Mouse (Mus musculus): ENCODE results near the gene Arpc4.

The Arpc4 gene

DNA sequence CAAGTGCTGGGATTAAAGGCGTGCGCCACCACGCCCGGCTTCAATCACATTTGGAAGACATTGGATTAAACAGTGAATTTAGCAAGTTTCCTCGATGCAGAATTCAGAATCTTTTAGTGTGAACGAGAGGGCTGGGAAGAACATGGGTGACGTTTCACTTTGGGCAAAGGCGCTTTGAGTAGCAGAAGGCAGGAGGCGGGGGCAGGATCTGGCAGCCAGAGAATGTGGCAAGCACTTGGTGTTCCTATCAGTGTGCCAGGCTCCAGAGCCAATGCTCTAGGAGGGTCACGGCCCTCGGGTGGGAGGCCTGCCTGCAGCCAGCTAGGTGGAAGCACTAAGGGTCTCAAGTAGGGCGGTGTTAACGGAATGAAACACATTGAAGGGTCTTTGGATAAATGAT lies 24.2 kb downstream of the Arpc4 start:
- DNase-seq (ENCODE audit: low read depth, low spot score): no peak

DNA sequence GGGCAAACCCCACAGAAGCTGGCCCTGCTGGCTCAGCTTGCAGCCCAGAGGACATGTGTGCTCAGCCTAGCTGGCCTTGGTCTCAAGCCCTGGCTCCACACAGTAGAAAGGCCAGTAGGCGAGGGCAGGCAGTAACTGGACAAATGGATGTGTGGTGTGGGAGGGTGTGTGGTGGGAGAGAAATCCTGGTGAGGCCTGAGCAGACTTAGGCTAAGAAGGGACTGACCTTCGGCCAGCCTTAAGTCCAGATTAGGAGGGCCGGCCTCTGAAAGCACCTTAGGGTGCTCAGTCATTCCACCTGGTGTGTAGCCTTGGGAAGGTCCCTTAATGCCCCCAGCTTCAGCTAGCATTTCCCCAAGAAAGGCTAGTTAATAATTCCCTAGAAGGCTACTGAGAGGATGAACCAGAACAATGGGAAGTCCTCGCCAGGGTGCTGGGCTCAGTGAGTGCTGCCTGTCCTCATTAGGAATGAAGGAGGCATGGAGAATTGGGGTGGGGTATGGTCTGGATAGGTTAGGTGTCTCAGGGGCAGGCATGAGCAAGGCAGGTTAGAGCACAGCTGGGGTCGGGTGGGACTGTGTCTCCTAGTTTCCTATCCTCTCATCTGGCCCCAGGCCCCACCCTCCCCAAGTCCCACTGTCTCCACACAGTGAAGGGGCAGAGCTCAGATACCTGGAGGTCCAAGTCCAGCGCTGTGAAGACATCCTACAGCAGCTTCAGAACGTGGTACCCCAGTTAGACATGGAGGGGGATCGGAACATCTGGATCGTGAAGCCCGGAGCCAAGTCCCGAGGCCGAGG lies 26.9 kb downstream of the Arpc4 start:
- no peak for DNase-seq (ENCODE audit: low read depth, low spot score)

DNA sequence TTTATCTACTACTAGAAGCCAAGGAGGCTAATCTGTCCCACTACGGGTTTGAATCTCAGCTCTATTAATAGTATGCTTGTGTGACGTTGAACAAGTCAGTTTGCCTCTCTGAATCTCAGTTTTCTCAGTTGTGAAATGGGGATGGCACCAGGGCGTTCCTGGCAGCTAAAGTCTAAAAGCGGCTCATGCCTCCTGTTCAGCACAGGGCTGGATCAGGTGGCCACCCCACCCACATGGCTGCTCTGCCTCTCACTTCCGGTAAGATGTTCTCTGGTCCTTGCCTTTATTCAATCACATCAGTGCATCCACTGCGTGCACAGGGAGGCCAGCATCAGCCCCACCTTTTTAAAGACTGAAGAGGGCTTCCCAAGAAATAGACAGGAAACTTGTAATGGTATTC lies 27.6 kb downstream of the Arpc4 start:
- DNase-seq (ENCODE audit: low read depth, low spot score): no peak

DNA sequence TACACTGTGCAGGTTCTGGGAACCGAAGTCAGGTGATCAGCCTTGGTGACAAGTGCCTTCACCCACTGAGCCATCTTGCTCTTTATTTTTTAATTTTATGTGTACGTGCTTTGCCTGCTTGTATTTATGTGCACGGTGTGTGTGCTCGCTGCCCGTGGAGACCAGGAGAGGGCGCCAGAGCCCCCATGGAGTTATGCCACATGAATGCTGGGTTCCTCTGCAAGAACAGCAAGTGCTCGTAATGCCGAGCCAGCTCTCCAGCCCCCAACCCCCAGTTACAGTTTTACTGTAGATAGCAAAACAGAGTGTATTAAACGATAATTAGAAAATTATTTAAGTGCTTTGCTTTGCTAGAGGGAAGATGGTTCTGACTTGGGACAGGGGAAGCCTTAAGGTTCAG lies 28.8 kb downstream of the Arpc4 start:
- no peak for DNase-seq (ENCODE audit: low read depth, low spot score)

DNA sequence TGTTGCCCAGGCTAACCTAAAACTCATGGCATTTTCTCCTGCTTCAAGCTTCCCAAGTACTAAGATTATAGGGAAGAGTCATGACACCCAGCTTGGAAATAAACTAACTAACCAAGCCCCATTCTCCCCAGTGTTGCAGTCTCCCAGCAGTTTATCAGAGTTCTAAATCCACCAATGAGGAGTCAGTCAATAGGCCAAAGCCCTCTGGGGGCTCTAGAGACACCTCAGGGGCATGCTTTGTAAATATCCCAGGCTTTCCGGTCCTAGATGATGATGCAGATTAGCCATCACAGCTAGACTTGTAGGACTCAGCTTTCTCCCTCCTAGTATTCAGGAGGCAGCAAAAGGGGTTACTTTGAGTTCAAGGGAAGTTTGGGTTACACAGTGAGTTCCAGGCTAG lies 32.1 kb downstream of the Arpc4 start:
- DNase-seq (ENCODE audit: low read depth, low spot score): no peak

DNA sequence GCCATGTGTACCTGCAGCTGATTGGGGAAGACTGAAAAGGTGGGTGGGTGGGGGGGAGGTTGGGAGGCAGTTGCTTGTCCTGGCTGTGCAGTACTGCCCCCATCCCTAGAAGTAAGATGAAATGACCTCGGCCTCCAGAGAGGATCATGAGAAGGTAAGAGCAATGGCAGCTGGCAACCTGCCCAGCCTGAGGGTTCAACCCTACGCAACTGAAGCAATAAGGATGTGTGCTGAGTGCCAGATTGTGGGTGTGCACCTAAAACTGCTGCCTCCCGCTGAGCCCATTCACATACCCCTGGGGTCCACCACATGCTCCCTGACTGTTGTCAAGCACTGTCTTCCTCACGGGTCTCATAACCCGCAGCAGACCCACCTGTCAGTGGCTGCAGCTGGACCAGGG lies 38.5 kb downstream of the Arpc4 start:
- no peak for DNase-seq (ENCODE audit: low read depth, low spot score)

DNA sequence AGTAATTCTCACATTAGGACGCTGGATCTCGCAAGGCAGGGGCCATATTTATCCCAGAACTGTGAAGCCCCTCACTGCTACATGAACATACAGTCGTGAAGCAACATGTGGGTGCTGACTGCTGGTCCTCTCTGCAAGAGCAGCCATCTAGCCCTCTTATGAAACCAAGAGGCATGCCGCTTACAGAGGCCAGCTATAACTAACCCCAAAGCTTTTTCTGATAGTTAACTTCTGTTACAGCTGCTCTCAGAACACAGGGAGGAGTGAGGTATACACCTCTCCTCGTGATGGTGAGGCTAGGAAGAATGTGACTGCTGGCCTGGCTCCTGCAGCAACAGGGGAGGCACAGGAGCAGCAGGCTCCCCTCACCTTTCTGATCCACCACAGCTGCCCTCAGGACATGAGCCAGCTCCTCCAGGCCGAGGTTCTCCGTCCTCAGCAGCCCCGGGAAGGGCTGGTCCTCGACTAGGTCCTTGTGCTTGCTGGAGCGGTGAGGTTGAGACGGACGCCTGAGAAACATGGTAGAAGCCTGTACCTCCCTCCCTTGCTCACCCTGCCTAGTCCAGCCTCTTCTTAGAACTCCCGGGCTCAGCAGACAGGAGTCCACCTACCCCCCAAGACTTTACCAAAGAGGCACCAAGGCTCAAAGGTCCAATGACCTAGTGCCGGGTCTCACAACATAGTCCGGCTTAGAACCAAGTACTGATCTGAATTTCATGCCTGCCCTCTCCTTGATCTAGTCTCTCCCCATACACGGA lies 40.7 kb downstream of the Arpc4 start:
- DNase-seq (ENCODE audit: low read depth, low spot score): no peak

DNA sequence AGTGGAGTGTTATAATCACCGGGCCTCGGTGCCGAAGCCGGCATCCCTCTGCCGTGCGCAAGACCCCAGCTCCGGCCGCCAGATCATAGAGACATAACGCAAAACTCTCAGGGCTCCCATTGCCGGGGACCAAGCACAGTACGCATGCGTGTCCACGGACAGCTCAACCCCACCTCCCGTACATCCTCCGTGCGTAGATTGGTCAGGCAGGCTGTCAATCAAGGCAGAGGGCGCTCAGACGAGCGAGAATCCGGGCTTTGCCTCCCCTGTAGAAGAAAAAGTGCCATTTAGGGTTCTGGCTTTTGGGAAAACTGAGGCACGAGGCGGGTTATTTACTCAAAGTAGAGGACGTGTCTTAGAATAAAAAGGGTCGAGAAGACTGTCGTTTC lies 41.3 kb downstream of the Arpc4 start, which contains the start of gene Rpusd3:
Gene Rpusd3, minus strand, starts transcription at position 142 of the 389 bp plus-strand sequence.
- DNase-seq (ENCODE audit: low read depth, low spot score): peak; percentile 99

DNA sequence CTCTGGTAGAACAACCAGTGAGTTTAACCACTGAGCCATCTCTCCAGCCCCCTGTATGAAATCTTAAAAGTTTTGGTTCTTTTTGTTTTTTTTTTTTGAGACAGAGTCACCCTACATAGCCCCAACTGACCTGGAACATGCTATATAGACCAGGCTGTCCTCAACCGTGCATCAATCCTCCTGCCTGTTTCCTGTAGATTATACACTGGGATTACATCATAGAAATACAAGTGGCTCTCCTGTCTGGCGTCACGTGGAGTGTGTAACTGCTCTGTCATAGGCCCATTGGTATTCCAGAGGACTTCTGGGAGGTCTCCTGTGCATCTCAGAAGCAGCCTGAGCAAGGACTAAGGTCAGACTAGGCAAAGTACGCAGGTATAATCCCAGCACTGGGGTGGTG lies 45.1 kb downstream of the Arpc4 start:
- DNase-seq (ENCODE audit: low read depth, low spot score): no peak

DNA sequence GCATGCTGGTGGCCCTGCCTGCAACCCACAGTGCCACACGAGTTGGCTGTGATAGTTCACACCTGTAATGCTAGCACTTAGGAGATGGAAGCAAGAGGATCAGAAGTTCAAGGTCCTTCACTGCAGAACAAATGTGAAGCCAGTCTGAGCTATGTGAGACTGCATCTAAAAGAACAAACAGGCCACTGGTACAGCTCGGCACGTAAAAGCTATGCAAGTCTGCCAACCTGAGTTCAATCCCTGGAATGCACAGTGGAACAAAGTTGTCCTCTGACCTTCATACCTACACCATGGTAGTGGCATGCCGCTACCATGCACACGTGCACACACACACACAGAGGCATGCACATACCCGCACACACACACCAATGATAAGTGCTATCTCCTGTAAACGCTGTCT lies 46.3 kb downstream of the Arpc4 start:
- DNase-seq (ENCODE audit: low read depth, low spot score): no peak

DNA sequence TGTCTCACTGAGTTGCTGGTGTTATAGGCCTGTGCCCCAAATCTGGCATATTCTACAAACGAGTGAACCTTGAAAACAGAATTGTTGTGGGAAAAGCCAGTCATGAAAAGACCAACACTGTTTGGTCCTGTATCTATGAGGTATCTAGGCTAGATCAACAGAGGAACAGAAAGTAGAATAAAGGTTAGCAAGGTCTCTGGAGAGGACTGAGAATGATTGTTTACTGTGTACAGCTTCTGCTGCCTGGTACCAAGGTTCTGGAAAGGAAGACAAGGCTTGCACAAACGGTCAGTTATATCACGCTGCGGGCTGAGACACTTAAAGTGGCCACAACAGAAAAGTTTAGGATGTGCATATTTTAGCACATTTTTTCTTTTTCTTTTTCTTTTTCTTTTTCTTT lies 48.8 kb downstream of the Arpc4 start:
- DNase-seq (ENCODE audit: low read depth, low spot score): no peak

DNA sequence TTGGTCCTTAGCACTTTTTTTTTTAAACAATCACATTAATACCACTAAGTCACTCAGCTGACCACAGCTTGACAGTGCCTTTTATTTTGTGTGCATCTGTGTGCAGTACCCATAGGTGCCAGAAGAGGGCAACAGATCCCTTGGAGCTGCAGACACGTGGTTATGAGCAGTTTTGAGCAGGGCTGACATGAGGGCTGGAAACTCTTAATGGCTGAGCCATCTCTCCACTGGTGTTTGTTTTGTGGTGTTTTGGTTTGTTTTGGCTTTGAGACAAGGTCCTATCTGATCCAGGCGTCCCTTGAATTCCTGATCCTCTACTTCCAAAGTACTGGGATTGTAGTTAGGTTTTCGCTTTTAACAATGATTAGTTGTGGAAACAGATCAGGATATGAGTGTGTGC lies 49.5 kb downstream of the Arpc4 start:
- DNase-seq (ENCODE audit: low read depth, low spot score): peak; percentile 70

DNA sequence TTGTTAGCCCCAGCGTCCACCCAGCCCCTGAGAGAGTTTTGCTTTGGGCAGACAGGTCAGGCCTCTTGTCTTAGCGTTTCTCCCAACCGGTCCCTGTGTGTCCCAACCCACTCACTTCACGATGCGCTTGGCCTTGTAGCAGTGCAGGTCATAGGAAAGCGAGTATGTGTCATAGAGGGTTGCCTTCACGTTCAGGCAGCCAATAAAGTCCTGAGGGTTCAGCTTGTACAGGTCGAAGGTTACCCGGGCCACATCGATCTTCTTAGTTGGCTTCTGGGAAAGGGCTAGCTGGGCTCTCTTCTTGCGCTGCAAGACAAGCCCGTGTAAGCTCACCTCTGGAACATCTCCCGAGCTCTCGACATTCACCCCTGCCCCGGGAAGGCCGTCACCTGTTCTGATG lies 50.1 kb downstream of the Arpc4 start:
- no peak for DNase-seq (ENCODE audit: low read depth, low spot score)

DNA sequence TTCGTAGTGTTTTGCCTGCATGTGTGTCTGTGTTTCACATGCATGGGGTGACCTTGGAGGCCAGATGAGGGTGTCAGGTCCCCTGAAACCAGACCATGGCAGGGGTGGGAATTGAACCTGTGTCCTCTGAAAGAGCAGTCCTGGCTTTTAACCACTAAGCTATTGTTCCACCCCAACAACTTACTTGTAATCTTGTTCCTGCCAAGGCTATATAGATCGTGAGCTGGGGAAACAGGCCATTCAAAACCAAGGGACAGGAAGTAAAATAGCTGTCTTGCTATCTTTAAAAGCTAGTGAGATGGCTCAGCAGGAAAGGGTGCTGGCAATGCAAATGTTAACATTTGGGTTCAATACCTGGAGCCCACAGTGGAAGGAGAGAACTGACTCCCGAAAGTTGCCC lies 52.0 kb downstream of the Arpc4 start:
- no peak for DNase-seq (ENCODE audit: low read depth, low spot score)

DNA sequence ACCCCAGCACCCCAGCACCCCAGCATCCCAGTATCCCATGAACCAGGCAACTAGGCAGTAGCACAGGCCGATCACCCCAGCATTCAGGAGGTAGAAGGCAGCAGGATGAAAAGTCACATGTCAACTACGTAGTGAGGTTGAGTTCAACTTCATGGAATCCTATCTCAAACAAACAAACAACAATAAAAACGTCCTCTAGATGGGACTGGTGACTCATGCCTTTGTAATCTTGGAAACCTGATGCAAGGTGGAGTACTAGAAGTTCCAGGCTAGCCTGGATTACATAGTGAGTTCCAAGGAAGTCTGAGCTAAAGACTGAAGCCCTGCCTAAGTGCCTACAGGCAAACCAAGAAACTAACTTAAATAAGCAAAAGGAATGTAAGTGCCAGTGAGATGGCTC lies 52.9 kb downstream of the Arpc4 start:
- DNase-seq (ENCODE audit: low read depth, low spot score): no peak

DNA sequence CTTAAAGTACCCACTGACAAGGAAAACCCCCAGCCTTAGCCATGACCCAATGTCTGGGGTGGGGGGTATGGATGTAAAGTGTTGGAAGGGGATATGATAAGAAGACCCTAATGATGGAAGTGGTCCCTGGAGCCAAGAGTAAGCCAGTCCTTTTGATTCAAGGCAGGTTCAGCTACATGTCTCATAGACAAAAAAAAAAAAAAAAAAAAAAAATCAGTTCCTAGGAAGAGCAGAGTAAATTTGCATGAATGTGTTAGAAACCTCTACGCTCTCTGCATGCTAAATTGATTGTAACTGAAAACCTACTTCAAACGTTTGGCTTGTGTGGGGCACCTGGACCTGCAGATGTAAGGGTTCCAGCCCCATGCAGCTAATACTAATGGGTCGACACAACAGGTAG lies 53.9 kb downstream of the Arpc4 start:
- DNase-seq (ENCODE audit: low read depth, low spot score): no peak

DNA sequence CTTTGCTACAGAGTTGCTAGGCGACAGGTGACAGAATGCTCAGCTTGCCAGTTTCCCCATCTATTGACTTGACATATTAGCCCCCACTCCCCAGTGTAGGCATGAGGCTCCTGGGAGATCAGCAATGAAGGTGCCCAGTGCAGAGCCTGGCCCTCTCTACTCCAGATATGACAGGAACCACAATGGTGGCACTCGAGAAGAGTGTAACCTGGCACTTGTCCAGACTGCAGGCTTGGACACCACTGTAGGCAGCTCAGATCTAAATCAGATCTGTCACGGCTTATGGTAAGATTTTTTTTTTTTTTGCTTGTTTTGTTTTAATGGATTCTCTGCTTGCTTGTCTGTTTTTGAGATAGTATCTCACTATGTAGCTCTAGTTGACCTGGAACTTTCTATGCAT lies 55.7 kb downstream of the Arpc4 start:
- DNase-seq (ENCODE audit: low read depth, low spot score): no peak

DNA sequence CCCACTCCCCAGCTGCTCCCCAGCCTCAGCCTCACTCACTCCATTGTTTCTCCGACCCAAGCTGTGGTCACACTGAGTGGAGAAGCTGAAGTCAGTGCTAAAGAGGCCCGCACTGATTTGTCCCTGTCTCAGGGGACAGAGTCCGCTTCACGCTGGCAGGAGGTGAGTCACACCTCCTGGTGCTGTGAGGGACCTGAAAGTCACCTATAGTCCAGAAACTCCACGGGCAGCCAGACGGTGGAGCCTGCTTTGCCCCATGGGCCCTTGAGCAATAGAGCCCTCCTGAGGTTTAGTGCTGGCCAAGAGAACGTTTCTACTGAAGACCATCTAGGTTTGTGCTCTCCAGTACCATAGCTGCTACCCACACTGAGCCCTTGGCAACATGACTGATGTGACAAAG lies 56.8 kb downstream of the Arpc4 start:
- DNase-seq (ENCODE audit: low read depth, low spot score): no peak

DNA sequence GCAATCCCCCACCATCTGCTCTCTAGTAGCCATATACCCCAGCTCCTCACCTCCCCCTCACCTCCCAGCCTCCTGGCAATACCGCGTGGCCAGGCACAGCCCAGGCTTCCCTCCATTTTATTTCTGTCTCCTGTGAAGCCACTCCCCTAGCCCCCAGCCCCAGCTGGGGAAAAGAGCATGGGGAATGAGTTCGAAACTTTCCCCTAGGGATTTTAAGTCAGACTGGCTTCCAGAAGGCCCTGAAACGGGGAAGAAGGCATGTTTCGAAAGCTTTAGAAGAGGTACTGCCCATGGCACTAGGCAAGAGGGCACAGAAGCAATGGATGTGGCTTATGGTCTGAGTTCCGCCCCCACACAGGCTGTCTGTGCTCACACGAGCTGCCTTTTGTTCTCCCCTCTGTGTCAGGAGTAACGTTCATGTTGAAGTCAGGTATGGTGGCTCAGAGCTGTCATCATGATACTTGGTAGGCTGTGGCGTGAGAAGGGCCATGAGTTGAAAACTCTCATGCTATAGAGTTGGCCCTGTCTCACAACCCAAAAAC lies 57.8 kb downstream of the Arpc4 start, which contains the start of gene Cidec:
Gene Cidec, minus strand, starts transcription at position 97 of the 542 bp plus-strand sequence.
- DNase-seq (ENCODE audit: low read depth, low spot score): no peak

DNA sequence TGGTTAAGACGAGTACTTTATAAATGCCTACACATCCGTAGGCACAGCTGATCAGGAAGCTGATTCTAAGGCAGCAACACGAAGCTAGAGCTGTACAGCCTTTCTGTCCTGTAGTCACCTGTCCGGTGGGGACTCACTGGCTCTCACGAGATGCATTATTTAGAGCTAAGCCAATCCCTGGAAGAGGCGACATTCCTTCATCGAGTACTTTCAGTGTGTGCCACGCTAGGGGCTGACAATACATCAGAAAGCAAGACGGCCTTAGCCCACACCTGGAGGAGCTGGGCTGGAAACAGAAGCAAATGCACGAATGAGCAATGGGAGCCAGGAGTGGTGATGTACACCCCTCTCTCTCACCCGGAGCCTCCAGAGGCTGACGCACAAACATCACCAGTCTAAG lies 59.2 kb downstream of the Arpc4 start:
- DNase-seq (ENCODE audit: low read depth, low spot score): no peak

DNA sequence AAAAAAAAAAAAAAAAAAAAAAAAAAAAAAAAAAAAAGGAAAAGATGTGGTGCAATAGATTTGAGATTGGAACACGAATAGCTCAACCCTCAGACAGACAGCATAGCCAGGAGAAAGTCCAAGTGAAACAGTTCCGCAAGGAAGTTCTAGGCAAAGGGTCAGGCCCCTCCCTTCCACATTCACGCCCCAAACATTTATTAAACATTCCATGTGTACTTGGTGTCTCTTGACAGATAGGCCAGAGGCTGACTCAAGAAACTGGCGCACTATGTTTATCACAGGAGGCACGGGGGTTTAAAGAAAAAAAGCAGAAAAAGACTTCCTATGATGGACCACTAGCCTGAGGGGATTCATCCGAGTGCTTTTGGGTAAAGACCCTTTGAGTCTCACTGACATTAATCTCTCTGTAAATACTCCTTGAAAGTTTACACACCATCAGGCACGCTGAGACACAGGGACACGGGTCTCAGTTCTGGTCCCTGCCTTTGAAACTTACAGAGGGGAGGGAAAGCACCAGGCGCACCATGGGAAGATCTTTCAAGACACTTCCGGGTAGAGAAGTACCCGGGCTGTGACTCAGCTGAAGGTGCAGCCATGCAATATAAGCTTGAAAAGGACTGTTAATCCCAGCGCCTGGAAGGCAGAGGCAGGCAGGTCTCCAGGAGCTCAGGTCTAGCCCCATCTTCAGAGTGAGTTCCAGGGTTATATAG lies 61.0 kb downstream of the Arpc4 start:
- DNase-seq (ENCODE audit: low read depth, low spot score): no peak
